Mouse (Mus musculus) forelimb bud, embryonic 11.5 days (tissue): ENCODE measurements around the gene Wrap73.

ENCODE experiments used
- DNase-seq: peaks from one replicate; pipeline ENCODE4 v3.0.0-alpha.2; 2012; ENCODE audit warnings: low read depth, low spot score

The Wrap73 gene

DNA sequence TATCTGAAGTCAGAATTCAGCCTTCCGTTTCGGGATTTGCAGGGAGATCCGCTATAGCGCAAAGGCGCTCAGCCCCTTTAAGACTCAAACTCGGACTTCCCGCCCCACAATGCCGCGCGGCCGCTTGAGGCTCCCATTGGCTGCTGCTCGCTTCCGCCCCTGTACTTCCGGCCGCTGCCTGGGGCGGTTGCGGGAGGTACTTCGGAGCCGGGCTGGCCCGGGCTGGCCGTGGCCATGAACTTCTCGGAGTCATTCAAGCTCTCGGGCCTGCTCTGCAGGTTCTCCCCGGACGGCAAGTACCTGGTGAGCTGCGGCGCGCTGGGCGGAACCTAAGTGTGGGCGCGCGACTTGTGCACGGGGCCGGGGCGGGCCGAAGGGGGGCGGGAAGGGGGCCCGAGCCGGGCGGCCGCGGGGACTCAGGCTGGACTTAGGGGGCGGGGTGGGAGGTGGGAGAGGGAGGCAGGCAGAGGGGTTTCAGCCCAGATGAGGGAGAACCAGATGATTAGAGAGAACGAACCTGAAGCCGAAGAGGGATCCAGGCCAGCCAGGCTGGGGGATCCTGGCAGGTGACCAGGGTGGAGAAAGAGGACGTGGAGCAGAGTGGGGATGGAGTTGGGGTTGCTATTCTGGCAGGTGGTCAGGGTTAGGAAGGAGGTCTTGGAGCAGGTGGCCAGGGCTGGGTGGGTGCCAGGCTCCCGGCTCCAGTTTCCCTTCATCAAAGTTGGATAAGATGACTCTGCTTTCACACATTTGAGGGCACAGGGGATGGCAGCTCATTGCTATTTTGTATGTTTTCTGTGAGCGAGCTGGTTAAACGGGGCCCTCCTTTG lies at the start of gene Wrap73:
TSS of gene Wrap73 (plus strand) at position 162 of the 830 bp plus-strand sequence.
- DNase-seq: peak; percentile 93

DNA sequence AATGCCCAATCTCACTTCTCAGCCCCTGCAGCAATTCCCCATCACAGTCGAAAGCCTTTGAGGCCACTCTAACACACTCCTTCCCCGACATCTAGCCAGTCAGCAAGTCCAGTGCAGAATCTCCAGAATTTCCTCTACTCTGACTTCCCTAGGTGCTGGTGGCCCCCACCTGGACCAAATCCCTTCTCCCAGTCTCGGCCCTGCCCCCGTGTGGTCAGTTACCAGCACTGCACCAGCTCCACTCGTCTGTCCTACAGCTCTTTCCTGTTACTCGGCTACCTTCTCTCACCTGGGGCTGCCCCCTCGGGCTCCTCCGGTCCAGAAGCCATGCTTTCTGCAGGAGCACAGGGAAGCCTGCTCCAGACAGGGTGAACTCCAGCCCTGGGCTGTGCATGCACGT lies 49.0 kb upstream of the Wrap73 start:
- peak; percentile 19 for DNase-seq

DNA sequence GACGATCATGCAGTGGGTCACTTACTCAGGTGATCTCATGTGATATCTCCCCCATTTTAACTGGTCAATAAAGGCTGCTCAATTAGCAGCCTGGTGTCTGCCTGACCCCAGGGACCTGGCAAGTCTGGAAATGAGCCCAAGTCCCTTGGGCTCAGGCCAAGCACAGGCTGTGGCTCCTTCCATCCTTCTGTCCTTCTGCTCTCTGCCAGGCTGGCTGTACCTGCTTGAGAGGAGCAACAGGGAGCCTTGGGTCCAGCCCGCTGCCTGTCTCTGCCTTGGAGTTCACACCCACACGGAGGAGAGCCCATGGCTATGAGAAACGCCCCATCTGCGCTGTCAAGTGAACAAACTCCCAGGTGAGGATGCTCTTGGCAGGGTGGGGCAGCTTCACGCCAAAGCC lies 46.1 kb upstream of the Wrap73 start:
- no peak for DNase-seq

- DNase-seq: no peak
Measured at GRCm38 (mm10) chr4:154099361-154099760, 42.8 kb upstream of the Wrap73 start.

- no peak for DNase-seq
Measured at GRCm38 (mm10) chr4:154103386-154103785, 38.8 kb upstream of the Wrap73 start.

DNA sequence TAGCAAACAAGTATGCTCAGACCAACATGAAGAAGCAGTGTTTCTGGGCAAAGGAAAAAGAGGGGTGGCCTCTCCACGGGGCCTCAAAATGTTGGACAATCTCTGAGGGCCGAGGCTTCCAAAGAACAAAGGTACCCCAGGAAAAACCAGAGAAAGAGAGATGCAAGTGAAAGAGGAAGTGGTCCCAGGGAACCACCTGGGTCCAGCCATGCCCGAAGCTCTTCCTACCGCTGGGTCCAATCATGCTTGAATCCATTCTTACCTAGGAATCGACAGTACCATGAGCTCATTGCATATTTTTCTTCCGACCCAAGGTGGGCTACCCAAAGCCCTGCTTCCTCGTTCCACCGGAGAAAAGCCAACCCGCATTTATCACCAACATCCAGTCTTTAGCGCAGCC lies 38.3 kb upstream of the Wrap73 start:
- DNase-seq: no peak

DNA sequence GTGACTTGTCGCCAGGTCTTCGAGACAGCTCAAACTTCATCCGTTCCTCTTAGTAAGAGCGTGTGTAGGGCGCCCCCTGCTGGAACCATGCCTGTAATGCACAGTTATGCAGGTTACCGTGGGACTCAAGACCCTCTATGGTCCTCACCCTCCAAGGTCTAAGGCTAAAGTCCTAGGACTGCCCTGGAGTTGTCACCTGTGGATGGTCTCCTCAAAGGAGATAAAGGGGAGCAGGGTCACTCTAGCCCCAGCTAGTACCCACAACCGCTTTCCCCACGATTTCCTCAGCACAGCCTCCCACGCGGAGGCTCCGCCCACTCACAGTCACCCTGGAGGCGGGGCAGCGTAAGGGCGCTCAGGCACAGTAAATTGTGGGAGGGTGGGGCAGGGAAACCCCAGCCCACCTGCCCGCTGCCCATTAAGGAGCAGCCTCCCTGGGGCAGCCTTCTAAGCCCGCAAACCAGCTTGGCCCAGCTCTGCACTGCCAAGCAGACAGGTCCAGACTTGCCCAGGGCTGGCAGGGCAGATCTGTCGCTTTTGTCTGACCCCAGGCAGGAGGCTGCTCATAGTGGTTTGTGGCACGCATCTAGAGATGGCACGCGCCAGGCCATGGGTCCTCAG lies 36.7 kb upstream of the Wrap73 start:
- peak; percentile 77 for DNase-seq

GRCm38 (mm10) chr4:154106497-154107061 lies 35.6 kb upstream of the Wrap73 start:
- no peak for DNase-seq

- no peak for DNase-seq
Measured at GRCm38 (mm10) chr4:154109216-154109849, 32.8 kb upstream of the Wrap73 start.

DNA sequence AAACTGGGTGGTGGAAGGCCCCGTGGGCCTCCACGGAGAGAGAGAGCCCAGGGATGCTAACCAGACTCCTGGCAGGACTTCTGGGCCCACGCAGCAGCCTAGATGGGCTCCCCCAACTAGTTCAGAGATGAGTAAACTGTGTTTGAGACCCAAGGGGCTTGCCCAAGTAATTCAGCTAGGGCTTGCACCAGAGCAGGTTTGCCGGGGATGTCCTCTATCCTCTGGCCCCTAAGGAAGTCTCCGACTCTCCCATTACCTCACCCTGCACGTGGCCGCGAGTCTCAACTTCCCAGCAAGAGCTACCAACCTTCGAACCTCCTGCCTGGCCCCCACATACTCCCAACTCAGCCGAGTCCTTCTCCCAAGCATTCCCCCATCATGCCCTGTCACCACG lies 32.3 kb upstream of the Wrap73 start:
- DNase-seq: no peak

- DNase-seq: no peak
Measured at GRCm38 (mm10) chr4:154116421-154116820, 25.8 kb upstream of the Wrap73 start.

GRCm38 (mm10) chr4:154118782-154119181 lies 23.4 kb upstream of the Wrap73 start:
- no peak for DNase-seq

DNA sequence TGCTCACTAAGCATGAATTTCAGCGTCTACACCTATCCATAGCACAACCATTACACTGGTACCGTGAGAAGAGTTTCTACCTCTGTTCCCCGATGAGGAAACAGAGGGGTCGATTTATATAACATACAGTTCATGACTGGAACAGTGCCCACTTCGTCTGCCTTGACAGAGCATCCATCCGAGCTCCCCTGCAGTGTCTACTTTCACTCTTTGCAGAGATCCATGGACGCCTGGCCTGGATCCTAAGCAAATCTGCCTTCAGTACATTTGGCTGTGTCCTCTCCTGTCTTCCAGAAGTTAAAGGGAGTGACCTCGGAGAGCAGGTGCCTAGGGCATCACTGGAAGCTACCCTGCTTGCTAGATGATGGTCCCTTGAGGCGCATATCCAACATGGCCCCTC lies 23.0 kb upstream of the Wrap73 start:
- no peak for DNase-seq

GRCm38 (mm10) chr4:154121800-154122199 lies 20.4 kb upstream of the Wrap73 start:
- DNase-seq: no peak

- DNase-seq: no peak
Measured at GRCm38 (mm10) chr4:154122374-154122773, 19.8 kb upstream of the Wrap73 start.

GRCm38 (mm10) chr4:154123553-154123952 lies 18.6 kb upstream of the Wrap73 start:
- no peak for DNase-seq

- no peak for DNase-seq
Measured at GRCm38 (mm10) chr4:154125202-154125601, 17.0 kb upstream of the Wrap73 start.

GRCm38 (mm10) chr4:154127273-154127672 lies 14.9 kb upstream of the Wrap73 start:
- DNase-seq: no peak

GRCm38 (mm10) chr4:154129950-154130349 lies 12.2 kb upstream of the Wrap73 start:
- DNase-seq: no peak

GRCm38 (mm10) chr4:154131894-154132293 lies 10.3 kb upstream of the Wrap73 start:
- no peak for DNase-seq

DNA sequence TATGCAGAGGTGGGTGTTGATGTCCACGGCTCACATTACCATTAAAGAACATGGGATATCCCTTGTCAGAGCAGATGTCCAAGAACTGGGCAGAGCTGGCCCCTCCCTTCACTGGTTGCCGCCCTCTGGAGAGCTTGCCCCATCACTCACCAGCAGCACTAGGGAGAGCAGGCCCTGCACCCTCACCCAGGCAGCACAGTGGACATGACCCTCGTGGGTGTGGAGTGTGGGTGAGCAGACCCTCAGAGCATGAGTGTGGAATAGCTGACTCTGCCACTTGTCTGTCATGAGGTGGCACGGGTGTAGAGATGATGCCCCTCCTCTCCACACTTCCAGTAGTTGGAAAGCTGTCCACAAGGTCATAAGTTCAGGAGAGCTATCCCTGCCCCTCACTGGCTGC lies 7.4 kb upstream of the Wrap73 start:
- no peak for DNase-seq

DNA sequence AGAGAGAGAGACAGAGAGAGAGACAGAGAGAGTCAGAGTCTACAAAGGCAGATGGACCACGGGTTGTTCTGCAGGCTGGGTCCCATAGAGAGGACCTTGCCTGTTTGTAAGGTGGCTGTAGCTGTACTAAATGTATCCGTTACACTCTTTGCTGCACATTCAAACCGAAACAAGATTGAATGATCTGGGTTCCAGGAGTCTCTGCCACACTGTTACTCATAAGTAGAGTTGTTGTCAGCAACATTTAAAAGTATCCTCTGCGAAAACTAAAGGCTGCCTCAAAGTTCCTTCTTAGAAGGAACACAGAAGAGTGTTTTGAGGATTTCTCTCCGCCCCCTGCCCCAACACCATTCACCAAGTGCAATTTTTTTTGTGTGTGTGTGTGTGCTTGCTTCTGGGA lies 5.0 kb upstream of the Wrap73 start:
- DNase-seq: no peak
